Mouse (Mus musculus) midbrain, embryonic 11.5 days (tissue): ENCODE measurements at regions not wholly inside any gene's neighbourhood (a gene's known extent, or its start where the extent isn't known, plus 50 kb on each side); places are given as distances from the start of the nearest gene placed in this dataset.

Source experiments
- ATAC-seq: fragments of 200-750 bp; cut with Nextera tagmentation; 2 replicates; pipeline ENCODE4 v1.8.0; 2017; ENCODE audit warnings: moderate TSS enrichment, moderate library complexity; ENCODE audit not compliant: low FRiP score
- DNase-seq: peaks from one replicate; pipeline ENCODE4 v3.0.0; 2015; ENCODE audit warnings: low spot score; ENCODE audit errors: missing footprints
- H3K27ac ChIP-seq: fragments of 300-500 bp; sonication (generic); 2 replicates; pipeline ENCODE4 v1.5.1; 2014; ENCODE audit warnings: low read depth, low read length
- H3K27me3 ChIP-seq: fragments of 300-500 bp; sonication (generic); 2 replicates; pipeline ENCODE4 v1.6.1; 2014; ENCODE audit warnings: mild to moderate bottlenecking, low read length, moderate library complexity, mixed read lengths; ENCODE audit not compliant: control insufficient read depth, insufficient read depth
- H3K36me3 ChIP-seq: fragments of 300-500 bp; sonication (generic); 2 replicates; pipeline ENCODE4 v1.6.1; 2014; ENCODE audit warnings: mild to moderate bottlenecking, low read length, moderate library complexity, mixed read lengths; ENCODE audit not compliant: control insufficient read depth, insufficient read depth
- H3K4me1 ChIP-seq: fragments of 300-500 bp; sonication (generic); 2 replicates; pipeline ENCODE4 v1.6.1; 2014; ENCODE audit warnings: low read length; ENCODE audit not compliant: control insufficient read depth, insufficient read depth
- H3K4me2 ChIP-seq: fragments of 300-500 bp; sonication (generic); 2 replicates; pipeline ENCODE4 v1.6.1; 2014; ENCODE audit warnings: mild to moderate bottlenecking, moderate library complexity
- H3K4me3 ChIP-seq: fragments of 300-500 bp; sonication (generic); 2 replicates; pipeline ENCODE4 v1.5.1; 2014; ENCODE audit warnings: low read depth, low read length
- H3K9ac ChIP-seq: fragments of 300-500 bp; sonication (generic); 2 replicates; pipeline ENCODE4 v1.6.1; 2014; ENCODE audit warnings: low read length
- H3K9me3 ChIP-seq: fragments of 300-500 bp; sonication (generic); 2 replicates; pipeline ENCODE4 v1.6.1; 2016; ENCODE audit warnings: low read length; ENCODE audit not compliant: control insufficient read depth
- WGBS: fragments of 180-500 bp; shearing (Covaris S2); extraction: QIAGEN DNeasy Blood & Tissue Kit; methylation state at CpG from one replicate; pipeline ENCODE4 v1.1.7; 2014; 5-methylcytosine and 5-hydroxymethylcytosine counted together

DNA sequence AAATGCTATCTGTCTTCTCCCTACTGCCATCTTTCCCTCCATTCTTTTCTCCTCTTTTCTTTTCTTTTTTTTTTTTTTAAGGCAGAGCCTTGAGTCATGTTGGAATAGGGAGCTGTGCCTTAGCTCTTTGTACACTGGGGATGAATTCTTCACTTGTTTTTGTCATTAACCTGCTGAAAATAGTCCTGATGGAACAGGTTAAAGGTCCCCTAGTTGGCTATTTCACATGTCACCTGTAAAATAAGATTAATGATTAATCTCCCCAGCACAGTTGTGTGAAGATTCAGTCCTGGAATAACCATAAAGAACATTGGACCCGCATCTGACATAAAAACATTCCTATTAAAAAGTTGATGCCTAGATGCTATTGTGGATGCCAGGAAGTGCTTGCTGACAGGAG lies 428.7 kb upstream of the Cdh6 start:
- Histone ChIP-seq H3K4me2 (no peak overlapping the region), H3K9me3 (no peaks in the 10 kb centered on the region), H3K4me3 (no peak overlapping the region), H3K36me3 (no peaks in the 10 kb centered on the region), H3K27ac (no peak overlapping the region), H3K9ac (no peak overlapping the region), H3K4me1 (no peaks in the 10 kb centered on the region), H3K27me3 (no peaks in the 10 kb centered on the region)
- DNase-seq (peak; percentile 28), ATAC-seq (no peak)
- WGBS, result 87% methylated on average over 1 of the region's 1 CpGs

- Histone ChIP-seq H3K9ac (no peak overlapping the region), H3K9me3 (no peaks in the 10 kb centered on the region), H3K27ac (no peak overlapping the region), H3K4me2 (no peak overlapping the region), H3K4me1 (no peaks in the 10 kb centered on the region), H3K27me3 (no peaks in the 10 kb centered on the region), H3K4me3 (no peak overlapping the region), H3K36me3 (no peaks in the 10 kb centered on the region)
- ATAC-seq (no peak), DNase-seq (peak; percentile 21)
- WGBS, result 65% methylated on average over 2 of the region's 2 CpGs
Measured at GRCm38 (mm10) chr15:13597856-13598255, 424.4 kb upstream of the Cdh6 start.

DNA sequence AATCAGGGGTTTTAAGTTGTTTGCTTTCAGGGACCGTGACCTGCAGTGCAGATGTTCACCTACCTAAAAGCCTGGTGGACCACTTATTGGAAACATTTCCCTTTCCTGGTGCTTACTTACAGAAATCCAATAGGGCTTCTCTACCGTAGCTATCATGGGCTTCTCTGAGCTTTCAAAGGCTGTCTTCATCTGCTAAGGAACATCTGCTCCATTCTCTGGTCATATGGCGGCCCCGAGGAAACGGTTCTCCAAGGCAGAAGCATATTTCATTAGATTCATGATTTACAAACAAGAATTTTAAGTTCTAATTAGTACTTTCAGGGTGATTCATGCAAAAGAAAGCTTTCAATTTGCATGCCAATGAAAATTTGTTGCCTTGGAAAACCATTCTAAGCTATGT lies 420.3 kb upstream of the Cdh6 start:
- Histone ChIP-seq H3K36me3 (no peaks in the 10 kb centered on the region), H3K4me2 (no peak overlapping the region), H3K27me3 (no peaks in the 10 kb centered on the region), H3K27ac (no peak overlapping the region), H3K9me3 (no peaks in the 10 kb centered on the region), H3K4me1 (no peaks in the 10 kb centered on the region), H3K4me3 (no peak overlapping the region), H3K9ac (no peak overlapping the region)
- ATAC-seq (no peak), DNase-seq (no peak)
- WGBS, result 93% methylated on average over 5 of the region's 5 CpGs

GRCm38 (mm10) chr15:13590864-13591263 lies 417.4 kb upstream of the Cdh6 start:
- Histone ChIP-seq H3K9me3 (no peaks in the 10 kb centered on the region), H3K27me3 (no peaks in the 10 kb centered on the region), H3K9ac (no peak overlapping the region), H3K4me2 (no peak overlapping the region), H3K36me3 (no peaks in the 10 kb centered on the region), H3K27ac (no peak overlapping the region), H3K4me3 (no peak overlapping the region), H3K4me1 (no peaks in the 10 kb centered on the region)
- WGBS, result 80% methylated on average over 5 of the region's 5 CpGs
- DNase-seq, result peak; percentile 77
- ATAC-seq, result no peak

DNA sequence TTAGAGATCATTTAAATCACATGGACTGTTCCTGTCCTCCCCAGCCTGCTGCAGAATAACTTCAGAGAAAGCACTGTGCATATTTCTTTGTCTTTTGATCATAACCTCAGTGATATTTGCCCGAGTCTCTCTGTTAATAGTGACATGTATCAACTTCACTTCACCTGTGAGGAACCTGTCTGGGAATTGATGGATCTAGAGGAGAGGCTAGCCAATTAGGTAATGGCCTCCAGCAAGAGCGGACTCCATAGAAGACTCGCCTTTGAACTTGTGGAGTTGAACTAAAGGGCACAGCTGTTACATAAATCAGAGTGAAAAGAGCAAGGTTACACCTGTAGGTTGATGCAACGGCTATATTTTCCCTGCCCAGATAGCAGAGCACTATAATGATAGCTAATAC lies 409.8 kb upstream of the Cdh6 start:
- no peak overlapping the region for H3K4me3 ChIP-seq
- 84% methylated on average over 4 of the region's 4 CpGs for WGBS
- H3K4me1 ChIP-seq, result no peaks in the 10 kb centered on the region
- H3K36me3 ChIP-seq, result no peaks in the 10 kb centered on the region
- H3K27ac ChIP-seq, result no peak overlapping the region
- H3K9ac ChIP-seq, result no peak overlapping the region
- no peak overlapping the region for H3K4me2 ChIP-seq
- no peaks in the 10 kb centered on the region for H3K27me3 ChIP-seq
- no peaks in the 10 kb centered on the region for H3K9me3 ChIP-seq
- peak; percentile 67 for DNase-seq
- ATAC-seq, result no peak

DNA sequence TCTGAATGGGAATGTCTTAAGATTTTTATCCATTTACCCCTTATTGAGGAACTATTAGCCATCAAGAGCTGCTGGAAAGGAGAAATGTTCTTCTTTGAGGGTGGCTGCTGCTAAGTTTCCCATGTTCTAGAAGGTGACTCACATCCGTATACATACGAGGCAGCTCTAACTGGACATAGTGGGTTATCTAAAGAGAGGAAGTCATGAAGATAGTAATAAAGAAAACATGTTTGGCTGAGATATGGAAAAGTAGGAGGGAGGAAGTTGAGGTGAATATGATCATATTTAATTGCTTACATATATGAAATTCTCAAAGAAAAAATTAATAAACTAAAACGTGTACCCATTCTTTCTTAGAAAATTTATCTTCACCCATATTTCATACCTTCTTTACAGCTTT lies 408.7 kb upstream of the Cdh6 start:
- 91% methylated on average over 3 of the region's 3 CpGs for WGBS

DNA sequence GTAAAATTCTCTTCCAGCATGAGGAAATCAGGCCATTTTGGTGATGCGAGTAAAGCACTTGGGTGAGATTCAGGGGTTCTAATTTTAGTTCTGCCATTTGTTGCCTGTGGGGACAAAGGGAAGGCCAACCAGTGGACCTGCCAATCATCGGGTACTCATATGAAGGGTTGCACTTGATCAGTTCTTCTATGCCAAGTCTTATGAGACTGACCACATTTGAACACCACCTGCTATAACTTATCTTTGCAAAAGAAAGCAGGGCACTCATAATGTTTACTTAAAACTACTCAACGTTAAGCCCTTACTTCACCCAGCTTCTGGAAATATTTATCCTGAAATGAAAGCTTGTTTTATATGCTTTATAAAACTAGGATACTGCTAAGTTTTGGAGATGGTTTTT lies 400.1 kb upstream of the Cdh6 start:
- H3K4me2 ChIP-seq, result no peak overlapping the region
- H3K27ac ChIP-seq, result no peak overlapping the region
- 91% methylated on average over 3 of the region's 3 CpGs for whole genome bisulfite sequencing
- H3K27me3 ChIP-seq, result no peaks in the 10 kb centered on the region
- no peaks in the 10 kb centered on the region for H3K4me1 ChIP-seq
- no peaks in the 10 kb centered on the region for H3K9me3 ChIP-seq
- no peak overlapping the region for H3K4me3 ChIP-seq
- ATAC-seq (no peak), DNase-seq (no peak)
- H3K9ac ChIP-seq, result no peak overlapping the region
- no peaks in the 10 kb centered on the region for H3K36me3 ChIP-seq

More for the DNA sequence above, 408.7 kb upstream of the Cdh6 start:
- peak; percentile 12 for DNase-seq
- H3K36me3 ChIP-seq, result no peaks in the 10 kb centered on the region
- H3K27me3 ChIP-seq, result no peaks in the 10 kb centered on the region
- no peak overlapping the region for H3K27ac ChIP-seq
- no peak overlapping the region for H3K9ac ChIP-seq
- no peak overlapping the region for H3K4me2 ChIP-seq
- no peaks in the 10 kb centered on the region for H3K4me1 ChIP-seq
- no peak overlapping the region for H3K4me3 ChIP-seq
- no peaks in the 10 kb centered on the region for H3K9me3 ChIP-seq
- ATAC-seq, result no peak

- ATAC-seq (no peak), DNase-seq (no peak)
- H3K4me1 ChIP-seq, result no peaks in the 10 kb centered on the region
- H3K4me3 ChIP-seq, result no peak overlapping the region
- no peak overlapping the region for H3K4me2 ChIP-seq
- H3K9me3 ChIP-seq, result no peaks in the 10 kb centered on the region
- H3K27me3 ChIP-seq, result no peaks in the 10 kb centered on the region
- no peaks in the 10 kb centered on the region for H3K36me3 ChIP-seq
- no peak overlapping the region for H3K9ac ChIP-seq
- H3K27ac ChIP-seq, result no peak overlapping the region
Measured at GRCm38 (mm10) chr15:13560920-13561319, 387.4 kb upstream of the Cdh6 start.

- H3K4me1 ChIP-seq, result no peaks in the 10 kb centered on the region
- H3K9ac ChIP-seq, result no peak overlapping the region
- H3K9me3 ChIP-seq, result no peaks in the 10 kb centered on the region
- ATAC-seq (no peak), DNase-seq (no peak)
- 66% methylated on average over 8 of the region's 8 CpGs for WGBS
- H3K27me3 ChIP-seq, result no peaks in the 10 kb centered on the region
- H3K27ac ChIP-seq, result no peak overlapping the region
- H3K36me3 ChIP-seq, result no peaks in the 10 kb centered on the region
- no peak overlapping the region for H3K4me3 ChIP-seq
- no peak overlapping the region for H3K4me2 ChIP-seq
Measured at GRCm38 (mm10) chr15:13549207-13549837, 375.8 kb upstream of the Cdh6 start.

- Histone ChIP-seq H3K4me1 (no peaks in the 10 kb centered on the region), H3K36me3 (no peaks in the 10 kb centered on the region), H3K9me3 (no peaks in the 10 kb centered on the region), H3K9ac (no peak overlapping the region), H3K4me3 (no peak overlapping the region), H3K27me3 (no peaks in the 10 kb centered on the region), H3K27ac (no peak overlapping the region), H3K4me2 (no peak overlapping the region)
- DNase-seq (no peak), ATAC-seq (no peak)
Measured at GRCm38 (mm10) chr15:13540026-13540425, 366.6 kb upstream of the Cdh6 start.
